Mouse (Mus musculus): ENCODE results near the gene Col5a3.

- no peak for TF ChIP-seq POLR2A (IDR thresholded peaks at IDR 0.05; ENCODE audit: extremely low read depth, insufficient read depth, low read length)
- TF ChIP-seq CTCF (IDR thresholded peaks at IDR 0.05; ENCODE audit: low read depth, low read length) = no peak
Measured at GRCm38 (mm10) chr9:20731797-20732196, 83.1 kb downstream of the Col5a3 start.
